Mouse (Mus musculus) urinary bladder, postnatal 0 days (tissue): Measurements from ENCODE around the gene Nmd3. TPM values are rescaled to one million over a fixed set of nuclear protein-coding genes. Genes with fewer than 3 reads are reported as not detected.

Source experiments
- polyA plus RNA-seq: library from polyadenylated mRNA; unstranded; fragments of >200 nt; fragmentation: Nextera tagmentation; extraction: Ambion mirVana; gene quantifications from 2 replicates; pipeline ENCODE4 v1.2.1, GENCODE M21; 2015

Nmd3 gene
- polyA plus RNA-seq: 91.0 and 94.6 TPM in 2 replicates

GRCm38 (mm10) chr3:69721814-69722186 lies at the start of gene Nmd3:
Nmd3 (plus strand) TSS chr3:69721985.

Other genes with a start within 250 kb of the Nmd3 start
- 45.9 and 51.1 TPM in 2 replicates for gene B3galnt1, start 123.0 kb upstream of the Nmd3 start, polyA plus RNA-seq
- gene Sptssb, start 138.0 kb downstream of the Nmd3 start, polyA plus RNA-seq: 638 and 666 TPM in 2 replicates